17 mouse cellular contexts compared by ENCODE assay signal in the genomic region with DNA sequence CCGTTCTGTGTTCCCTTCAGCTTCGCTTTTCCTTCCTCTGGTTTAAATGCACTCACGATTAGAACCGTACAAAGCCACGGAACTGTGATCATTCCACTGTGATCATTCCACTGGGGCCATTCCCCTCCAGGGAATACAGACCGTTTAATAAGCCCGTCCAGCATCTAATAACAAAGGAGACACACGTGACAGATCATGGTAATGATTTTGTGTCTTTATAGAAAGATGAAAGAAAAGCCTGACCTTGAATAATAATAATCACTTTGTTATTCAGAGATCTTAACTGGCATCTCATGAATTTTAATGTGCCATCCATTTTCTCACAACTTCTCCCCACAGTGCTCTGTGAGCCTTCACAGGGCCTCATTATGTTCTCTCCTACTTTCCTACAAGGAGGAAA. TPM values are rescaled to one million over a fixed set of nuclear protein-coding genes. Genes with fewer than 3 reads are reported as not detected.
A peak's percentile ranks its signal among the peaks of the same experiment; 100 is the strongest.
DNase-seq lines count a peak whose midpoint lies in the region; ATAC-seq lines count a peak whose summit lies in the region.
"Had no signal": no experiment of that assay in that cellular context is flagged by ENCODE, and none has a peak within 500 bp of the region (broad histone marks: within the 10 kb centered on the region; RNA-seq: fewer than 3 reads in every experiment).

No protein-coding gene starts in this region.

- H3K36me3 ChIP-seq in kidney, embryonic 15.5 days: no peaks in the 10 kb centered on the region
- H3K36me3 ChIP-seq in forebrain, embryonic 11.5 days (ENCODE audit: control insufficient read depth, insufficient read depth, low read length): no peaks in the 10 kb centered on the region
- no peaks in the 10 kb centered on the region for H3K36me3 ChIP-seq in hindbrain, embryonic 13.5 days
- H3K36me3 ChIP-seq in midbrain, embryonic 15.5 days (replicated peaks): no peaks in the 10 kb centered on the region
- no peaks in the 10 kb centered on the region for H3K36me3 ChIP-seq in liver, embryonic 11.5 days (ENCODE audit: control insufficient read depth, insufficient read depth, low read length)
- H3K36me3 ChIP-seq: heart, embryonic 13.5 days; liver, embryonic 12.5 days had no signal

- H3K9ac ChIP-seq in kidney, embryonic 15.5 days: no peak overlapping the region
- peak overlapping the region; percentile 16; the same call in 1 of the 2 replicates for H3K9ac ChIP-seq in forebrain, embryonic 11.5 days (ENCODE audit: low read length)
- peak overlapping the region; percentile 8; the same call in 1 of the 2 replicates for H3K9ac ChIP-seq in hindbrain, embryonic 13.5 days
- H3K9ac ChIP-seq in midbrain, embryonic 15.5 days: no peak overlapping the region
- no peak overlapping the region for H3K9ac ChIP-seq in liver, embryonic 11.5 days (ENCODE audit: low read depth, low read length)
- H3K9ac ChIP-seq: heart, embryonic 13.5 days; liver, embryonic 12.5 days had no signal

- peak overlapping the region; percentile 86 for H3K27ac ChIP-seq in kidney, embryonic 15.5 days
- peak overlapping the region; percentile 81 for H3K27ac ChIP-seq in forebrain, embryonic 11.5 days (ENCODE audit: low read depth, low read length)
- peak overlapping the region; percentile 70 for H3K27ac ChIP-seq in hindbrain, embryonic 13.5 days
- H3K27ac ChIP-seq in midbrain, embryonic 15.5 days: peak overlapping the region; percentile 73
- H3K27ac ChIP-seq in liver, embryonic 11.5 days (ENCODE audit: low read depth, low read length): no peak overlapping the region
- H3K27ac ChIP-seq: heart, embryonic 13.5 days; liver, embryonic 12.5 days had no signal

- H3K27me3 ChIP-seq in kidney, embryonic 15.5 days: no peaks in the 10 kb centered on the region
- no peaks in the 10 kb centered on the region for H3K27me3 ChIP-seq in forebrain, embryonic 11.5 days (ENCODE audit: control insufficient read depth, insufficient read depth, low read length)
- H3K27me3 ChIP-seq in hindbrain, embryonic 13.5 days: no peaks in the 10 kb centered on the region
- no peaks in the 10 kb centered on the region for H3K27me3 ChIP-seq in midbrain, embryonic 15.5 days (replicated peaks)
- no peaks in the 10 kb centered on the region for H3K27me3 ChIP-seq in liver, embryonic 11.5 days (replicated peaks; ENCODE audit: control insufficient read depth, insufficient read depth, low read length)
- H3K27me3 ChIP-seq: heart, embryonic 13.5 days; Patski had no signal

- H3K4me1 ChIP-seq in kidney, embryonic 15.5 days: peaks cover 7% of the 10 kb centered on the region; the same call in 1 of the 2 replicates
- H3K4me1 ChIP-seq in forebrain, embryonic 11.5 days (replicated peaks; ENCODE audit: control insufficient read depth, insufficient read depth, low read length): peaks cover 6% of the 10 kb centered on the region; the same call in 1 of the 2 replicates
- H3K4me1 ChIP-seq in hindbrain, embryonic 13.5 days (replicated peaks): peaks cover 12% of the 10 kb centered on the region
- peaks cover 9% of the 10 kb centered on the region; the same call in 1 of the 2 replicates for H3K4me1 ChIP-seq in midbrain, embryonic 15.5 days
- no peaks in the 10 kb centered on the region for H3K4me1 ChIP-seq in liver, embryonic 11.5 days (replicated peaks; ENCODE audit: control insufficient read depth, insufficient read depth, low read length)
- H3K4me1 ChIP-seq: heart, embryonic 13.5 days; liver, embryonic 12.5 days had no signal

- 63% methylated on average over 8 of the region's 8 CpGs for WGBS in kidney, embryonic 15.5 days
- 17% methylated on average over 8 of the region's 8 CpGs for WGBS in forebrain, embryonic 11.5 days
- 11% methylated on average over 8 of the region's 8 CpGs for WGBS in hindbrain, embryonic 13.5 days
- WGBS in midbrain, embryonic 15.5 days: 14% methylated on average over 8 of the region's 8 CpGs
- WGBS in liver, embryonic 11.5 days: 78% methylated on average over 8 of the region's 8 CpGs

- DNase-seq in kidney, postnatal 36 days: no peak
- DNase-seq in forebrain, embryonic 11.5 days (ENCODE audit: low spot score): no peak
- no peak for DNase-seq in urinary bladder, postnatal 4 days (ENCODE audit: low spot score in 2 of 2)
- no peak for DNase-seq in spleen, postnatal 10 days (ENCODE audit: low spot score in 2 of 2)
- DNase-seq in liver, embryonic 11.5 days (ENCODE audit: low spot score): no peak
- DNase-seq: adrenal gland, adult 8-10 months; B cell, adult 2 months; cerebellum, adult 9-10 months; kidney, adult 8-10 months; left cerebral cortex, postnatal 4 days; right cerebral cortex, postnatal 4 days had no signal

- H3K4me3 ChIP-seq in kidney, embryonic 15.5 days (replicated peaks): no peak overlapping the region
- H3K4me3 ChIP-seq in forebrain, embryonic 11.5 days (ENCODE audit: low read depth, low read length): no peak overlapping the region
- no peak overlapping the region for H3K4me3 ChIP-seq in hindbrain, embryonic 13.5 days
- no peak overlapping the region for H3K4me3 ChIP-seq in midbrain, embryonic 15.5 days
- H3K4me3 ChIP-seq in liver, embryonic 11.5 days (ENCODE audit: low read depth, low read length): no peak overlapping the region
- H3K4me3 ChIP-seq: heart, embryonic 13.5 days; liver, embryonic 12.5 days had no signal

- H3K9me3 ChIP-seq in kidney, embryonic 15.5 days (replicated peaks): no peaks in the 10 kb centered on the region
- H3K9me3 ChIP-seq in forebrain, embryonic 11.5 days (ENCODE audit: control insufficient read depth, low read length): no peaks in the 10 kb centered on the region
- H3K9me3 ChIP-seq in hindbrain, embryonic 13.5 days: no peaks in the 10 kb centered on the region
- no peaks in the 10 kb centered on the region for H3K9me3 ChIP-seq in midbrain, embryonic 15.5 days
- H3K9me3 ChIP-seq in liver, embryonic 11.5 days (ENCODE audit: control insufficient read depth, low read length): no peaks in the 10 kb centered on the region
- H3K9me3 ChIP-seq: heart, embryonic 13.5 days; liver, embryonic 12.5 days had no signal

- no peak overlapping the region for H3K4me2 ChIP-seq in kidney, embryonic 15.5 days
- peak overlapping the region; percentile 8; the same call in 1 of the 2 replicates for H3K4me2 ChIP-seq in forebrain, embryonic 11.5 days (ENCODE audit: low read depth, low read length, severe bottlenecking)
- peak overlapping the region; percentile 22 for H3K4me2 ChIP-seq in hindbrain, embryonic 13.5 days
- no peak overlapping the region for H3K4me2 ChIP-seq in midbrain, embryonic 15.5 days
- H3K4me2 ChIP-seq in liver, embryonic 11.5 days: no peak overlapping the region
- H3K4me2 ChIP-seq: heart, embryonic 13.5 days; liver, embryonic 12.5 days had no signal

- ATAC-seq in kidney, embryonic 15.5 days (replicated peaks; ENCODE audit: low FRiP score): no peak
- ATAC-seq in forebrain, embryonic 11.5 days (replicated peaks; ENCODE audit: low FRiP score): peak; percentile 76
- ATAC-seq in hindbrain, embryonic 13.5 days (ENCODE audit: low FRiP score): no peak
- peak; percentile 60 for ATAC-seq in midbrain, embryonic 15.5 days (replicated peaks)
- no peak for ATAC-seq in liver, embryonic 11.5 days (replicated peaks; ENCODE audit: low FRiP score)
- ATAC-seq: liver, embryonic 12.5 days; Patski had no signal

RNA-seq across cellular contexts. Expression of a gene that starts 12.0 kb away (rescaled TPM):
- polyA plus RNA-seq in kidney, embryonic 15.5 days (2015; fragmentation: Nextera tagmentation; extraction: Ambion mirVana): 33.4 and 37.5 TPM in 2 replicates
- 47.5 and 54.1 TPM in 2 replicates for polyA plus RNA-seq in forebrain, embryonic 11.5 days (2014; fragmentation: Nextera tagmentation; extraction: Ambion mirVana)
- polyA plus RNA-seq in hindbrain, embryonic 13.5 days (2015; fragmentation: Nextera tagmentation; extraction: Ambion mirVana): 27.3 and 28.3 TPM in 2 replicates
- polyA plus RNA-seq in midbrain, embryonic 15.5 days (2015; fragmentation: Nextera tagmentation; extraction: Ambion mirVana): 21.7 and 22.6 TPM in 2 replicates
- 15.4 and 16.4 TPM in 2 replicates for polyA plus RNA-seq in liver, embryonic 11.5 days (2014; fragmentation: Nextera tagmentation; extraction: Ambion mirVana)

Comparison
In these comparisons a context has a peak if more than half of its experiments do, and no peak if none do; other contexts are left out.
1. ATAC-seq: peak in forebrain, embryonic 11.5 days (single experiment) and midbrain, embryonic 15.5 days (single experiment); none in kidney, embryonic 15.5 days (single experiment), hindbrain, embryonic 13.5 days (single experiment) and liver, embryonic 11.5 days (single experiment).
2. H3K4me2 ChIP-seq: peak in forebrain, embryonic 11.5 days (single experiment) and hindbrain, embryonic 13.5 days (single experiment); none in kidney, embryonic 15.5 days (single experiment), midbrain, embryonic 15.5 days (single experiment) and liver, embryonic 11.5 days (single experiment).
3. H3K9ac ChIP-seq: peak in forebrain, embryonic 11.5 days (single experiment) and hindbrain, embryonic 13.5 days (single experiment); none in kidney, embryonic 15.5 days (single experiment), midbrain, embryonic 15.5 days (single experiment) and liver, embryonic 11.5 days (single experiment).